Mouse (Mus musculus) lung, postnatal 0 days (tissue): ENCODE results near the gene Smad1.

Experiments used
- CTCF ChIP-seq: IDR thresholded peaks from 2 replicates; pipeline ENCODE4 v1.5.1; 2016; ENCODE audit warnings: antibody characterized with exemption, mild to moderate bottlenecking
- EP300 ChIP-seq: IDR thresholded peaks from 2 replicates; pipeline ENCODE4 v1.6.1; 2016; ENCODE audit warnings: antibody characterized with exemption, mild to moderate bottlenecking, control low read depth

- TF ChIP-seq CTCF (no peak), EP300 (no peak)
Observed at GRCm38 (mm10) chr8:79373563-79373962, 25.8 kb downstream of the Smad1 start.
